Mouse (Mus musculus) urinary bladder, adult 18-20 months (tissue): Measurements from ENCODE around the gene Hoxd9.

Source experiments
- DNase-seq, 2 experiments: peaks; one replicate each; pipeline ENCODE4 v3.0.0; 2022; ENCODE audit warnings: low spot score in 2 of 2, mixed read lengths in 2 of 2

Hoxd9 gene

GRCm38 (mm10) chr2:74698201-74699052 lies 900 bp downstream of the Hoxd9 start:
- DNase-seq = peak in 1 of 2 experiments; percentile 69

- DNase-seq = no peak
Observed at GRCm38 (mm10) chr2:74699053-74699430, 1.5 kb downstream of the Hoxd9 start.

GRCm38 (mm10) chr2:74699664-74700545 lies 2.4 kb downstream of the Hoxd9 start:
- no peak for DNase-seq

- no peak for DNase-seq
Observed at GRCm38 (mm10) chr2:74700546-74701112, 3.1 kb downstream of the Hoxd9 start.

GRCm38 (mm10) chr2:74701949-74702819 lies 4.7 kb downstream of the Hoxd9 start:
- peak; percentile 59 to 73 for DNase-seq

- DNase-seq = no peak
Observed at GRCm38 (mm10) chr2:74702820-74703219, 5.3 kb downstream of the Hoxd9 start.

- no peak for DNase-seq
Observed at GRCm38 (mm10) chr2:74703317-74703716, 5.8 kb downstream of the Hoxd9 start.

- DNase-seq = no peak
Observed at GRCm38 (mm10) chr2:74703720-74704392, 6.3 kb downstream of the Hoxd9 start.

- DNase-seq = peak; percentile 63 to 85
Observed at GRCm38 (mm10) chr2:74704393-74704998, 7.0 kb downstream of the Hoxd9 start, which contains the start of gene Hoxd8. TSS of gene Hoxd8 (plus strand) at chr2:74704615.

GRCm38 (mm10) chr2:74704999-74705466 lies 7.5 kb downstream of the Hoxd9 start:
- DNase-seq = peak in 1 of 2 experiments; percentile 62

- peak in 1 of 2 experiments; percentile 61 for DNase-seq
Observed at GRCm38 (mm10) chr2:74705467-74706089, 8.1 kb downstream of the Hoxd9 start.

GRCm38 (mm10) chr2:74706393-74706960 lies 8.9 kb downstream of the Hoxd9 start:
- DNase-seq = no peak

GRCm38 (mm10) chr2:74707599-74707998 lies 10.1 kb downstream of the Hoxd9 start:
- DNase-seq = no peak

- no peak for DNase-seq
Observed at GRCm38 (mm10) chr2:74708676-74709075, 11.1 kb downstream of the Hoxd9 start.

- no peak for DNase-seq
Observed at GRCm38 (mm10) chr2:74709465-74710419, 12.2 kb downstream of the Hoxd9 start.

GRCm38 (mm10) chr2:74710929-74711543 lies 13.5 kb downstream of the Hoxd9 start:
- no peak for DNase-seq
